Mouse (Mus musculus): ENCODE measurements around the gene Chmp5.

Gene Chmp5

GRCm38 (mm10) chr4:40955942-40956341 is 7.7 kb downstream of the Chmp5 start:
- TF ChIP-seq POU5F1 (IDR thresholded peaks at IDR 0.05; ENCODE audit: borderline replicate concordance, low read length): no peak
- no peak for TF ChIP-seq CTCF (conservative IDR thresholded peaks at IDR 0.05; ENCODE audit: low read length)
- no peak for TF ChIP-seq NANOG (IDR thresholded peaks at IDR 0.05; ENCODE audit: borderline replicate concordance, low read length)
- Histone ChIP-seq H3K4me1 (replicated peaks; ENCODE audit: low read depth, low read length) (no peaks in the 10 kb centered on the region), H3K9me3 (ENCODE audit: low read length) (no peaks in the 10 kb centered on the region), H3K36me3 (ENCODE audit: insufficient read depth, low read length) (peaks cover 95% of the 10 kb centered on the region), H3K4me3 (replicated peaks; ENCODE audit: low read length) (no peak overlapping the region), H3K27me3 (ENCODE audit: insufficient read depth, low read length) (no peaks in the 10 kb centered on the region)

- Histone ChIP-seq H3K36me3 (ENCODE audit: insufficient read depth, low read length) (peaks cover 94% of the 10 kb centered on the region), H3K27me3 (ENCODE audit: insufficient read depth, low read length) (no peaks in the 10 kb centered on the region), H3K9me3 (ENCODE audit: low read length) (no peaks in the 10 kb centered on the region), H3K4me1 (replicated peaks; ENCODE audit: low read depth, low read length) (no peaks in the 10 kb centered on the region), H3K4me3 (replicated peaks; ENCODE audit: low read length) (no peak overlapping the region)
- TF ChIP-seq POU5F1 (IDR thresholded peaks at IDR 0.05; ENCODE audit: borderline replicate concordance, low read length) (no peak), NANOG (IDR thresholded peaks at IDR 0.05; ENCODE audit: borderline replicate concordance, low read length) (no peak), CTCF (conservative IDR thresholded peaks at IDR 0.05; ENCODE audit: low read length) (no peak)
These were observed 15.3 kb downstream of the Chmp5 start for GRCm38 (mm10) chr4:40963536-40963935.

GRCm38 (mm10) chr4:40969161-40969560 is 21.0 kb downstream of the Chmp5 start:
- no peaks in the 10 kb centered on the region for H3K27me3 ChIP-seq (ENCODE audit: insufficient read depth, low read length)
- H3K36me3 ChIP-seq (ENCODE audit: insufficient read depth, low read length): peaks cover 63% of the 10 kb centered on the region
- no peak for TF ChIP-seq NANOG (IDR thresholded peaks at IDR 0.05; ENCODE audit: borderline replicate concordance, low read length)
- no peak for TF ChIP-seq POU5F1 (IDR thresholded peaks at IDR 0.05; ENCODE audit: borderline replicate concordance, low read length)
- H3K4me3 ChIP-seq (replicated peaks; ENCODE audit: low read length): peak overlapping the region; percentile 98; the same call in 1 of the 2 replicates
- no peaks in the 10 kb centered on the region for H3K9me3 ChIP-seq (ENCODE audit: low read length)
- peaks cover 30% of the 10 kb centered on the region for H3K4me1 ChIP-seq (replicated peaks; ENCODE audit: low read depth, low read length)

- H3K36me3 ChIP-seq (ENCODE audit: insufficient read depth, low read length): peaks cover 61% of the 10 kb centered on the region
- peak overlapping the region; percentile 98 for H3K4me3 ChIP-seq (replicated peaks; ENCODE audit: low read length)
- H3K9me3 ChIP-seq (ENCODE audit: low read length): no peaks in the 10 kb centered on the region
- no peaks in the 10 kb centered on the region for H3K27me3 ChIP-seq (ENCODE audit: insufficient read depth, low read length)
- peaks cover 34% of the 10 kb centered on the region for H3K4me1 ChIP-seq (replicated peaks; ENCODE audit: low read depth, low read length)
- TF ChIP-seq POU5F1 (IDR thresholded peaks at IDR 0.05; ENCODE audit: borderline replicate concordance, low read length) (no peak), CTCF (conservative IDR thresholded peaks at IDR 0.05; ENCODE audit: low read length) (no peak), NANOG (IDR thresholded peaks at IDR 0.05; ENCODE audit: borderline replicate concordance, low read length) (no peak)
These were observed 21.8 kb downstream of the Chmp5 start for GRCm38 (mm10) chr4:40969781-40970591.

GRCm38 (mm10) chr4:40970592-40970841 is 22.3 kb downstream of the Chmp5 start:
- Histone ChIP-seq H3K27me3 (ENCODE audit: insufficient read depth, low read length) (no peaks in the 10 kb centered on the region), H3K4me3 (replicated peaks; ENCODE audit: low read length) (peak overlapping the region; percentile 98), H3K36me3 (ENCODE audit: insufficient read depth, low read length) (peaks cover 63% of the 10 kb centered on the region), H3K9me3 (ENCODE audit: low read length) (no peaks in the 10 kb centered on the region), H3K4me1 (replicated peaks; ENCODE audit: low read depth, low read length) (peaks cover 39% of the 10 kb centered on the region)
- TF ChIP-seq NANOG (IDR thresholded peaks at IDR 0.05; ENCODE audit: borderline replicate concordance, low read length) (no peak), POU5F1 (IDR thresholded peaks at IDR 0.05; ENCODE audit: borderline replicate concordance, low read length) (no peak), CTCF (conservative IDR thresholded peaks at IDR 0.05; ENCODE audit: low read length) (no peak)

- Histone ChIP-seq H3K27me3 (ENCODE audit: insufficient read depth, low read length) (no peaks in the 10 kb centered on the region), H3K36me3 (ENCODE audit: insufficient read depth, low read length) (peaks cover 63% of the 10 kb centered on the region), H3K4me3 (replicated peaks; ENCODE audit: low read length) (peak within 1 kb of the TSS; percentile 98), H3K9me3 (ENCODE audit: low read length) (no peaks in the 10 kb centered on the region), H3K4me1 (replicated peaks; ENCODE audit: low read depth, low read length) (peaks cover 44% of the 10 kb centered on the region)
- TF ChIP-seq NANOG (IDR thresholded peaks at IDR 0.05; ENCODE audit: borderline replicate concordance, low read length) (no peak), POU5F1 (IDR thresholded peaks at IDR 0.05; ENCODE audit: borderline replicate concordance, low read length) (no peak), CTCF (conservative IDR thresholded peaks at IDR 0.05; ENCODE audit: low read length) (no peak)
These were observed 22.9 kb downstream of the Chmp5 start, which contains the start of gene Nfx1 for GRCm38 (mm10) chr4:40970842-40971701. Nfx1 (plus strand) TSS chr4:40970906.

GRCm38 (mm10) chr4:40971744-40972143 is 23.5 kb downstream of the Chmp5 start:
- Histone ChIP-seq H3K36me3 (ENCODE audit: insufficient read depth, low read length) (peaks cover 63% of the 10 kb centered on the region), H3K27me3 (ENCODE audit: insufficient read depth, low read length) (no peaks in the 10 kb centered on the region), H3K4me1 (replicated peaks; ENCODE audit: low read depth, low read length) (peaks cover 50% of the 10 kb centered on the region), H3K4me3 (replicated peaks; ENCODE audit: low read length) (peak overlapping the region; percentile 98), H3K9me3 (ENCODE audit: low read length) (no peaks in the 10 kb centered on the region)
- TF ChIP-seq CTCF (conservative IDR thresholded peaks at IDR 0.05; ENCODE audit: low read length) (peak; percentile 84), POU5F1 (IDR thresholded peaks at IDR 0.05; ENCODE audit: borderline replicate concordance, low read length) (no peak)

- Histone ChIP-seq H3K9me3 (ENCODE audit: low read length) (no peaks in the 10 kb centered on the region), H3K36me3 (ENCODE audit: insufficient read depth, low read length) (peaks cover 68% of the 10 kb centered on the region), H3K27me3 (ENCODE audit: insufficient read depth, low read length) (no peaks in the 10 kb centered on the region), H3K4me1 (replicated peaks; ENCODE audit: low read depth, low read length) (peaks cover 68% of the 10 kb centered on the region), H3K4me3 (replicated peaks; ENCODE audit: low read length) (no peak overlapping the region)
- TF ChIP-seq POU5F1 (IDR thresholded peaks at IDR 0.05; ENCODE audit: borderline replicate concordance, low read length) (no peak), CTCF (conservative IDR thresholded peaks at IDR 0.05; ENCODE audit: low read length) (no peak), NANOG (IDR thresholded peaks at IDR 0.05; ENCODE audit: borderline replicate concordance, low read length) (no peak)
These were observed 25.8 kb downstream of the Chmp5 start for GRCm38 (mm10) chr4:40974011-40974410.

All from E14TG2a.4 (cell line).